In genomic region chr4:131272060-131272459, GRCm38 (mm10) we compare ENCODE assay signal across 20 mouse cellular contexts.
A peak's percentile ranks its signal among the peaks of the same experiment; 100 is the strongest.
DNase-seq lines count a peak whose midpoint lies in the region; ATAC-seq and TF ChIP-seq lines count a peak whose summit lies in the region.
"Had no signal": no experiment of that assay in that cellular context is flagged by ENCODE, and none has a peak within 500 bp of the region (broad histone marks: within the 10 kb centered on the region; RNA-seq: fewer than 3 reads in every experiment).

No protein-coding gene starts in this region.

- ATAC-seq in forebrain, embryonic 16.5 days, result no peak
- ATAC-seq in midbrain, embryonic 16.5 days, result no peak

- DNase-seq in forebrain, embryonic 10.5 days (ENCODE audit: extremely low spot score, low spot score), result no peak
- peak; percentile 38 to 46 for DNase-seq in kidney, postnatal 36 days
- DNase-seq in kidney, adult 18-20 months, result no peak
- DNase-seq in 3T3-L1 (ENCODE audit: low read depth, low spot score), result peak; percentile 24
- no peak for DNase-seq in ovary, postnatal 14 days (ENCODE audit: low spot score)
- DNase-seq: cerebellum, adult 9-11 months; heart, adult 2 months; heart, postnatal 4 days; lung, postnatal 4 days; thymus, postnatal 4 days had no signal

- H3K4me1 ChIP-seq in forebrain, embryonic 10.5 days, result peaks cover 18% of the 10 kb centered on the region
- H3K4me1 ChIP-seq in forebrain, embryonic 16.5 days (replicated peaks; ENCODE audit: control insufficient read depth, insufficient read depth, low read length), result peaks cover 6% of the 10 kb centered on the region
- H3K4me1 ChIP-seq in cortical plate, adult 2 months (ENCODE audit: control insufficient read depth, insufficient read depth, low read length), result peaks cover 7% of the 10 kb centered on the region; the same call in 1 of the 2 replicates
- H3K4me1 ChIP-seq in midbrain, embryonic 16.5 days (ENCODE audit: control insufficient read depth, insufficient read depth, low read length), result no peaks in the 10 kb centered on the region

- 0 out of 2 replicates have a peak overlapping the region, but pooled peaks have one; percentile 40 for H3K27ac ChIP-seq in forebrain, embryonic 10.5 days
- no peak overlapping the region for H3K27ac ChIP-seq in forebrain, embryonic 16.5 days (ENCODE audit: low read length)
- H3K27ac ChIP-seq in cortical plate, adult 2 months (ENCODE audit: insufficient read depth, low read length), result peak overlapping the region; percentile 9; the same call in 1 of the 2 replicates
- H3K27ac ChIP-seq in midbrain, embryonic 16.5 days (ENCODE audit: low read length), result no peak overlapping the region
- H3K27ac ChIP-seq: embryonic facial prominence, embryonic 15.5 days; heart, adult 2 months; heart, embryonic 15.5 days; kidney, embryonic 15.5 days; limb, embryonic 12.5 days; liver, embryonic 14.5 days; lung, embryonic 15.5 days had no signal

- TF ChIP-seq CTCF in cortical plate, adult 2 months (IDR thresholded peaks at IDR 0.05; ENCODE audit: extremely low read depth, insufficient read depth, low read length), result no peak

- H3K36me3 ChIP-seq in forebrain, embryonic 10.5 days (replicated peaks), result no peaks in the 10 kb centered on the region
- H3K36me3 ChIP-seq in forebrain, embryonic 16.5 days (ENCODE audit: control insufficient read depth, insufficient read depth), result no peaks in the 10 kb centered on the region
- H3K36me3 ChIP-seq in midbrain, embryonic 16.5 days (ENCODE audit: control insufficient read depth, insufficient read depth, low read length), result no peaks in the 10 kb centered on the region
- H3K36me3 ChIP-seq: embryonic facial prominence, embryonic 15.5 days; heart, embryonic 15.5 days; kidney, embryonic 15.5 days; limb, embryonic 12.5 days; lung, embryonic 15.5 days had no signal

- H3K4me2 ChIP-seq in forebrain, embryonic 16.5 days (ENCODE audit: low read length), result no peak overlapping the region
- no peak overlapping the region for H3K4me2 ChIP-seq in midbrain, embryonic 16.5 days (ENCODE audit: low read length)
- H3K4me2 ChIP-seq: embryonic facial prominence, embryonic 15.5 days; heart, embryonic 15.5 days; kidney, embryonic 15.5 days; limb, embryonic 12.5 days; lung, embryonic 15.5 days; midbrain, embryonic 11.5 days had no signal

- no peaks in the 10 kb centered on the region for H3K9me3 ChIP-seq in forebrain, embryonic 10.5 days
- H3K9me3 ChIP-seq in forebrain, embryonic 16.5 days (ENCODE audit: control insufficient read depth, low read length), result no peaks in the 10 kb centered on the region
- no peaks in the 10 kb centered on the region for H3K9me3 ChIP-seq in midbrain, embryonic 16.5 days (replicated peaks; ENCODE audit: control insufficient read depth, low read length, poor library complexity, severe bottlenecking)
- H3K9me3 ChIP-seq: embryonic facial prominence, embryonic 15.5 days; heart, embryonic 15.5 days; kidney, embryonic 15.5 days; limb, embryonic 12.5 days; lung, embryonic 15.5 days had no signal

- H3K9ac ChIP-seq in forebrain, embryonic 16.5 days (replicated peaks; ENCODE audit: low read depth, low read length), result no peak overlapping the region
- no peak overlapping the region for H3K9ac ChIP-seq in midbrain, embryonic 16.5 days (ENCODE audit: low read depth, low read length)
- H3K9ac ChIP-seq: embryonic facial prominence, embryonic 15.5 days; heart, embryonic 15.5 days; kidney, embryonic 15.5 days; limb, embryonic 12.5 days; liver, embryonic 14.5 days; lung, embryonic 15.5 days had no signal

- H3K4me3 ChIP-seq in forebrain, embryonic 10.5 days, result no peak overlapping the region
- no peak overlapping the region for H3K4me3 ChIP-seq in forebrain, embryonic 16.5 days (replicated peaks; ENCODE audit: low read length)
- no peak overlapping the region for H3K4me3 ChIP-seq in cortical plate, adult 2 months (ENCODE audit: insufficient read depth, low read length)
- H3K4me3 ChIP-seq in midbrain, embryonic 16.5 days (ENCODE audit: low read depth, low read length), result no peak overlapping the region
- H3K4me3 ChIP-seq: embryonic facial prominence, embryonic 15.5 days; heart, adult 2 months; heart, embryonic 15.5 days; kidney, embryonic 15.5 days; limb, embryonic 12.5 days; lung, embryonic 15.5 days had no signal

- H3K27me3 ChIP-seq in forebrain, embryonic 10.5 days (ENCODE audit: poor library complexity, severe bottlenecking), result peaks cover 21% of the 10 kb centered on the region
- no peaks in the 10 kb centered on the region for H3K27me3 ChIP-seq in forebrain, embryonic 16.5 days (replicated peaks; ENCODE audit: control insufficient read depth, insufficient read depth, low read length)
- no peaks in the 10 kb centered on the region; the same call in 1 of the 2 replicates for H3K27me3 ChIP-seq in midbrain, embryonic 16.5 days (ENCODE audit: control insufficient read depth, insufficient read depth, low read depth, low read length)

- WGBS in forebrain, embryonic 10.5 days, result 79% methylated on average over 7 of the region's 7 CpGs
- 80% methylated on average over 7 of the region's 7 CpGs for whole genome bisulfite sequencing in forebrain, embryonic 16.5 days
- WGBS in midbrain, embryonic 16.5 days, result 84% methylated on average over 7 of the region's 7 CpGs

- TF ChIP-seq POLR2A in cortical plate, adult 2 months (IDR thresholded peaks at IDR 0.05; ENCODE audit: extremely low read depth, insufficient read depth, low read length), result no peak

Comparison
In these comparisons a context has a peak if more than half of its experiments do, and no peak if none do; other contexts are left out.
1. DNase-seq: peak in kidney, postnatal 36 days (2 of 2) and 3T3-L1 (single experiment); none in forebrain, embryonic 10.5 days (single experiment), kidney, adult 18-20 months (single experiment) and ovary, postnatal 14 days (single experiment).
2. H3K27ac ChIP-seq: peak in forebrain, embryonic 10.5 days (single experiment) and cortical plate, adult 2 months (single experiment); none in forebrain, embryonic 16.5 days (single experiment) and midbrain, embryonic 16.5 days (single experiment).